Mouse (Mus musculus) heart, adult 18-20 months (tissue): ENCODE results near the gene Gjc2. TPM values are rescaled to one million over a fixed set of nuclear protein-coding genes. Genes with fewer than 3 reads are reported as not detected.

Experiments used
- DNase-seq, 2 experiments: peaks; one replicate each; pipeline ENCODE4 v3.0.0; 2021 to 2022; ENCODE audit warnings: mixed read lengths in 1 of 2
- total RNA-seq, 2 experiments: library from RNA; stranded (reverse); gene quantifications; 2 replicates each; pipeline ENCODE4 v1.2.3; 2021

Gjc2 gene
- total RNA-seq, 2 experiments from 2014 or later: 0.54 to 0.77 TPM

DNA sequence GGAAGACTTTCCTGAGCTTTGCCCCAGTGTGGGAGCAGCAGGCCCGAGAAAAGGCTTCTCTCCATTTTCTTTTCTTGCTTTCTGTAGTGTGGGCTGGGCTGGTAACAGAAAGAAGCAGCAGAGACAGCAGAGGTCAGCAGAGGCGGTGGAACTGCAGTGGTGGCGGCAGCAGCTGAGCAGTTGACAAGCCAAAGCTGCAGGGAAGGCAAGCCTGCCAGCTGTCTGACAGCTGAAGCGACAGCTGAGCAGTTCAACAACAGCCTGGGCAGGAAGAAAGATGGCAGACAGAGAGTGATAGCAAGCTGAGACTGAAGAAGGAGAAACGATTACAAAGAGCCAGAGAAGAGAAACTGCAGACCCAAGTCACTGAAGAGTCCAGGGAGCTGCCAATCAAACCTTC is 21.6 kb downstream of the Gjc2 start:
- DNase-seq: peak; percentile 55 to 73

DNA sequence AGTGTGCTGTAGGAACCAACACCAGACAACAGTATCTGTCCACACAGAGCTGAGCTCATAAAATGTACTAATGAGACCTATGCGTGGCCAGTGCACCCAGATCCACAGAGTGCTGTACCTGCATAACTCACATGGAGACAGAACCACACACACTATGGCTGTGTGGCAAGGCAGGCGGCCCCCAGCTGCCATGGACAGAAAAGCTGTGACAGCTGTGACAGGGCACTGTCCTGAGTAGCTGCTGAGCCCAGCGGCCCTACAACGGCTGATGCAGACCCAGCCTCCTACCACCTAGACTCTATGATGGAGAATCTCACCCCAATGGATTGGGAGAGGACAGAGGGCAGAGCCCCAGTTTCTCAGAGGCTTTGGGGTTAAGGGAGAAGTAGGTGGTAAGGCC is 23.5 kb downstream of the Gjc2 start:
- DNase-seq: no peak

DNA sequence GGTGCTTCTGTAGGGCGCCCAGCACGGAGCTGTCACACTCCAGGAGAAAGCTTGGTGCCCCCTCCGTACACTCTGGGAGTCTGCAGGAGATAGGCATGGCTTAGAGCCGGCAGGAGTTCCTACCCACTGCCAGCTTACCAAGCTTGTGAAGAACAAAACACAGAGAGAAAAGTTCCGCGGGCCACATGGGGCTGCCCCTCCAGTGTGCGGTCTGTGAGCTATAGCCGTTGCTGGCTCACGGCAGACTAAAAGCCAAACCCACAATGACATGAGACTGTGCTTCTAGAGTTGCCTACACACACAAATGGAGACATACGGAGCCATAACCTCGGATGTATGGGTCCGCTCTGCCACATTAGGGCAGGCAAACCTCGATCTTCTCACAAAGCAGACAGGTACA is 23.9 kb downstream of the Gjc2 start:
- no peak for DNase-seq

- no peak for DNase-seq
These were observed 27.1 kb downstream of the Gjc2 start for GRCm38 (mm10) chr11:59155900-59156299.

GRCm38 (mm10) chr11:59154220-59154619 is 28.8 kb downstream of the Gjc2 start:
- no peak for DNase-seq

GRCm38 (mm10) chr11:59151729-59152128 is 31.3 kb downstream of the Gjc2 start:
- DNase-seq: no peak

GRCm38 (mm10) chr11:59149302-59149701 is 33.7 kb downstream of the Gjc2 start:
- no peak for DNase-seq

GRCm38 (mm10) chr11:59142962-59143361 is 40.1 kb downstream of the Gjc2 start:
- no peak for DNase-seq

DNA sequence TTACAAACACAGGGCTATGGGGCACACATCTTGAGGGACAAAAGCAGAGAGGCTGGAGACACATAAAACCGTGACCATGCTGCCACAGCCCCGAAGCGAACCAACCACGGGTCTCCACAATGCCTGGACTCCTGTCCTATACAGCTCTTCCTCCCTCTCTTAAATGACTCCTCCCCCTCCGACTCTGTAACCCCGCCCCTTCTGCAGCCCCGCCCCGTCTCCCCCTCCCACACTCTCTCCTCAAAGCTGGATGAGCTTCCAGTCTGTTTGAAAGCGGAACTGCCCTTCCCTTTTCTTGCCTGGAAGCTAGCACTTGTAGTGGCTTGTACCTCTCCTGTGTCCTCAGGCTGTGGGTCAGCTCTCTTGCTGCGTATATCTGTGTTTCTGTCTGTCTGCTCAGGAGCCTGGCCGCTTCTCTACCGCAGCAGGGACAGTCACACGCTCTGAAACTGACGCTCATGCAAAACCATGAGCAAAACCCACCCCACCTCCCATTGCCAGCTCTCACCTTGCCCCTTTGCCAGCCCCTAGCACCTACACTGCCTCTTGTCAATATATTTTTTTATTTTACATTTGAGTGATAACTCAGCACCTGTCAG is 41.1 kb downstream of the Gjc2 start:
- DNase-seq: peak in 1 of 2 experiments; percentile 28

DNA sequence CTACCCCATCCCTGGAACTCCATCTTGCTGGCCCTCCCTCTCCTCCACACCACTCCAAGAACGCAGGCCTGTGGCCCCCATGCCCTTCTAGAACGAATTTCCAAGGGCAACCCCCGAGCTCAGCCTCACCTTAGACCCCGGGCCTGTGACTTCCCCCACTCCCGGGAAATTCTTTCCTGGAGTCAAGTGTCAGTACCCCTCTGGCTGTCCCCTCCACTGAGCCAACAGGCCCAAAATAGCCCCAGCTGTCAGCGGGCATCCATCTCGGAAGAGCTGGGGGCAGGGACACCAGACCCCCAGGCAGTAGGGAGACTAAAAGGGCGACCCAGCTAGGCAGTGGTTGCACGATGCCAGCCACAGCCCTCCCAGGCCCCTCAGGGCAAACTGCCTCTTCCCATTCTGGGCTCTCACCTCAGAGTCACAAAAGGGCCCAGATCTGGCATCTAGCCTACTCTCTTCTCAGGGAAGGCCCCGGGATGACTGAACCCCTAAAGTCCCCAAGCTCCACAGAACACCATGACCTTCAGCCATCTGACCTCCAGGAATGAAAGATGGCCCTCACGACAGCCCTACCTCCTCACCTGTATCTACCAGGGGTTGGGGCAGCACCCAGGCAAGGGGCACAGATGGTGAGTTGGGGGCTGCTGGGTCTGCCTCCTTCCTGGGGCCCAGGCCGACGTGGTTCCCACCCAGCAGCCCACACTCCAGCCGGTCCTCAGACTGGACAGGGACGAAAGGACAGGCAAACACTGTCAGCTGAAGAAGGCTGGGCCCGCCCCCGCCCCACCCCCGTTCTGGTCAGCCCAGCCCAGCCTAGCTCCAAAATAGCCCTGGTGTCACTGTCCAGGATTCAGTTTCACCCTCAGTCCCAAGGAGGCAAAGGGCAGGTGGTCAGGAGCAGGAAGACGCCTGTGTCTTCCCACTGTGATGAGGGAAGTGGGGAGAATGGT is 44.2 kb downstream of the Gjc2 start:
- peak; percentile 59 to 63 for DNase-seq

GRCm38 (mm10) chr11:59136994-59137706 is 45.9 kb downstream of the Gjc2 start:
- DNase-seq: peak in 1 of 2 experiments; percentile 42

GRCm38 (mm10) chr11:59135904-59136452 is 47.0 kb downstream of the Gjc2 start, which contains the start of gene Obscn:
Obscn (minus strand) TSS chr11:59136402.
- DNase-seq: peak; percentile 34 to 47

DNA sequence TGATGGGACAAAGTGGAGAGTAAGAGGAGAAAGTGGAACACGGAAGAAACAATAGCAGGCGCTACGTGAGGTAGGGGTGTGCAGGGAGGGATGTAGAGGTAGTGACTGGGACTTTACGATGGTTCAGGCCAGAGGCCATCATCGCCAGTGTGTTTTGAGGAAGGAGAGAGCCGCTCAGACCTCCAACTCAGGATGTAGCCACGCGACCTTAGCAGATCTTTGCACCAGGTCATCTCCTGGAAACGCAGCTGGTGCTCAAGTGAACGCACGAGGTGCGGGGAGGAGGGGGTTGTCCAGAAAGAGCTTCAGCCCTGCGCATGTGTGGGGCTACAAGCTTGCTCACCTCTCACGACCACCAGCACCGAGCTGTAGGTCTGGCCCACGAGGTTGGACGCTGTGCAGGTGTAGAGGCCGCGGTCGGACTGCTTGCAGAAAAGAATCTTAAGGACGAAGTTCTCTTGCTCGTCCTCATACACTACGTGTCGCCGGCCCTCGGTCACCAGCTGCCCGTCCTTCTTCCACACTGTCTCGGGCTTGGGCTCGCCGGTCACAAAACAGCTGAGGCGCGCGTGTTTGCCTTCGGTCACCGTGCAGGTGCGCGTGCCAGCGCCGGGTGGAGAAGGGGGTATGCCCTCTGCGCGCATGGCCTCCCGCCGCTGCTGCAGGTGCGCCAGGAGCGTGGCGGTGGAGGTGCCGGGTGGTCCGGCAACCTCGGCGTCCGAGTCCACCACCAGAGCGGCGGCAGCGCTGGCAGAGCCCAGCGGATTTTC is 47.8 kb downstream of the Gjc2 start:
- DNase-seq: peak in 1 of 2 experiments; percentile 33

DNA sequence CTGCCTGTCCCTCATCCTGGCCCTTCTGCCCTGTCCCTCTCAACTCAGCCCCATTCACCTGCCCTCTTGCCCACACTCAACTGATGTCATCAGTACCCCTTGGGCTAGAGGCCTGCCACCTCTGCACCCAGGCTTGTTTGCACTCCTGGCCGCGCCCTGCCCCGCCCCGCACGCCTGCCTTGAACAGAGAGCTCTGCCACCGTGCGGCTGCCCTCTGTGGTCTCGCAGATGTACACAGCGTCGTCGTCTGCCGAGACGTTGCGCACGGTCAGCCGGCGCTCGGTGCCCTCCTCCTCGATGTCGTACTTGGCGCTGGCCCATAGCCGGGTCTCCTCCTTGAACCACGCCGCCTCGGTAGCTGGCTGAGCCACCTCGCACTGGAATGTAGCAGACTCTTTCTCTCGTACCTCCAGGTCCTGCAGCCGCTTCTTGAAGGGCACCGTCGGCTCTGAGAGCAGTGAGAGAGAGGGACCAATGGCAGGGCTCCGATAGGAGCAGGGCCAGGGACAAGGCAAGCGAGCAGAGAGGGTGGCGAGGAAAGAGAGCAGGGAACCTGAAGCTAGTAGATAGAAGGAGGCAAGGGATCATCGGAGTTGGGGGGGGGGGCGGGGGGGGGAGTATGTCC is 48.5 kb downstream of the Gjc2 start:
- DNase-seq: peak in 1 of 2 experiments; percentile 29

GRCm38 (mm10) chr11:59132065-59132464 is 50.9 kb downstream of the Gjc2 start:
- DNase-seq: no peak

DNA sequence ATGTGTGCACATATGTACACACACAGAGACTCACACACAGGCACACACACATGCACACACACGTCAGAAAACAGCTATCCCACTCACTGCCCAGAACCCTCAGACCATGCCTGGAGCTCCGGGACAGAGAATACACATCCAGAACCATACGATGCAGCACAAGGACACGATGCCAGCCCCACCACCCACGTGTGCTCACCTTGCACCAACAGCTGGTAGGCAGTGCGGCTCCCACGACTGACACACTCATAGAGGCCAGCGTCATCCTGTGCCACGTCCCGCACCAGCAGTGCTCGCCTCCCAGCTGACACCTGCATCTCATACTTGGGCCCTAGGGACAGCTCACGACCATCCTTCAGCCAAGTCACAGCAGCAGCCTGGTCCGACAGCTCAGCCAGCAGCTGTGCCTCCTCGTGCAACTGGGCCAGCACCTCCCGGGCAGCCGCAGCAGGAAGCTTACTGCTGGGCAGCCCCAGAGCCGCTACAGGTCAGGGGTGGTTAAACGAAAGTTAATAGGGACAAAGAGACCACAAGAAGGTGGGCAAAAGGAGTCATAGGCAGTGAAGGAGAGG is 51.6 kb downstream of the Gjc2 start:
- DNase-seq: no peak

GRCm38 (mm10) chr11:59130782-59131181 is 52.2 kb downstream of the Gjc2 start:
- DNase-seq: peak; percentile 55
